Mouse (Mus musculus) E14TG2a.4 (cell line): ENCODE results near the gene Fam122a.

ENCODE experiments used
- H3K27me3 ChIP-seq: 2 replicates; pipeline ENCODE4 v1.6.1; 2014; ENCODE audit warnings: low read length, control low read depth; ENCODE audit not compliant: insufficient read depth
- H3K36me3 ChIP-seq: 2 replicates; pipeline ENCODE4 v1.6.1; 2014; ENCODE audit warnings: low read length, control low read depth; ENCODE audit not compliant: insufficient read depth
- H3K4me1 ChIP-seq: replicated peaks from 2 replicates; pipeline ENCODE4 v1.6.1; 2014; ENCODE audit warnings: low read depth, low read length, control low read depth
- H3K4me3 ChIP-seq: replicated peaks from 2 replicates; pipeline ENCODE4 v1.5.1; 2014; ENCODE audit warnings: mild to moderate bottlenecking, low read length
- H3K9me3 ChIP-seq: 2 replicates; pipeline ENCODE4 v1.6.1; 2014; ENCODE audit warnings: low read length, control low read depth
- CTCF ChIP-seq: conservative IDR thresholded peaks from 2 replicates; pipeline ENCODE4 v1.5.1; 2014; ENCODE audit warnings: low read length
- NANOG ChIP-seq: IDR thresholded peaks from 2 replicates; pipeline ENCODE4 v1.6.1; 2014; ENCODE audit warnings: borderline replicate concordance, low read length, mixed read lengths
- POU5F1 ChIP-seq: IDR thresholded peaks from 2 replicates; pipeline ENCODE4 v1.6.1; 2014; ENCODE audit warnings: low read length, borderline replicate concordance

Gene Fam122a

DNA sequence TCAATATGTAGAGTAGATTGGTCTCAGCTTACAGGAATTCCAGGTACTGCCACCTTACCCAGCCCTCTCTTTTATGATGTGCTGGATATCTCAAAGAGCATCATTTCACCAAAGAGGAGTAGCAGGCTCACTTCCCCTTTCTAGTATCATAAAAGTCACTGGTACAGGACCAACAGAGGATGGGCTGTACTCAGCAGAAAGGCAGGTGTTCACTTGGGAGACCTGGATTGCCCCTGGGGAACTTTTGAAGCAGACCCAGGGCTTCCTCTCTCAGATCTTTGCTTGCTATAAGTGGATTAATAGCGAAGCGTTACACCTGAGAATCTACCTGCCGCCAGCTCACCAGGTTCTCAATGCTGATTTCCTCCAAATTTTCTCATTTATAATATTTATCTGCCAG lies 49.1 kb downstream of the Fam122a start:
- no peaks in the 10 kb centered on the region for H3K27me3 ChIP-seq
- H3K4me3 ChIP-seq = no peak overlapping the region
- TF ChIP-seq NANOG (no peak), POU5F1 (no peak), CTCF (no peak)
- H3K9me3 ChIP-seq = no peaks in the 10 kb centered on the region
- no peaks in the 10 kb centered on the region for H3K4me1 ChIP-seq
- H3K36me3 ChIP-seq = no peaks in the 10 kb centered on the region

DNA sequence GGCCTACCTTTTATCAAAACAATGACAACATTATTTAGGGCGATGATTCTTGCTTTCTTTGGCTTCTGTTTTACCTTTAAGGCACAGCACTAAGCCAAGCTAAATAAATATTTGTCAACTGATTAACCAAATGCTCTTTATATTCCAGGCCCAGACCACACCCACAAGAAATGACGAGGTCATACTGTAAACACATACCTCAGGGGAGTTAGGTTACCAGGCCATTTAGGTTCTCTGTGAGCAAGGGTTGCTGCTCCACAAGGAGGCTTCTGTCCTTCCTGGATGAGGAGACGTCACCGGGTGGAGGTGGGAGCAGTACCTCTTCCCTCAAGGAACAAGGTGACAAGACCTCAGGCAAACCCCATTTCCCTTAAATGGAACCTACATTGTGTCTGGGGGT lies 49.9 kb downstream of the Fam122a start:
- Histone ChIP-seq H3K36me3 (no peaks in the 10 kb centered on the region), H3K4me1 (no peaks in the 10 kb centered on the region), H3K27me3 (no peaks in the 10 kb centered on the region), H3K9me3 (no peaks in the 10 kb centered on the region), H3K4me3 (no peak overlapping the region)
- TF ChIP-seq NANOG = no peak
- TF ChIP-seq CTCF = no peak
- no peak for TF ChIP-seq POU5F1

DNA sequence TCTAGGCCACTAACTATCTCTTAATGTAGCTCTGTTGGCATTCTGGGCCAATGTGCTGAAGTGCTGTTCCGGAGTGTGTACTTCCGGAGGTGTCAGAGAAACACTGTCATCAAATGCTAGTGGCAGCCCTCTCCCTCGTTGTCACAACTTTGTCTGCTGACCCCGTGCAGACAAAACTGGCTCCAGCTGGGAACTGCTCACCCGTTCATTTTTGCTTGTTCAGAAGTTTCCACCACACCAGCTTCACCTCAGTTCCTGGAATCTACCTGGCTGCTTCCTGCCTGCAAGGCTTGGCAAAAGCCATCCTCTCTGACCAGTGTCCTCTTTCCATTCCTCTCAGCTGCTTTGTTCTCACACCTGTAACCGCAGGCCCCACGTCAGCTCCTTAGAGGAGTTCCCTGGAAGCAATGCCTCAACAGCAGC lies 50.4 kb downstream of the Fam122a start:
- TF ChIP-seq NANOG = no peak
- TF ChIP-seq CTCF = no peak
- TF ChIP-seq POU5F1 = no peak
- H3K36me3 ChIP-seq = no peaks in the 10 kb centered on the region
- H3K4me1 ChIP-seq = no peaks in the 10 kb centered on the region
- H3K4me3 ChIP-seq = no peak overlapping the region
- no peaks in the 10 kb centered on the region for H3K27me3 ChIP-seq
- no peaks in the 10 kb centered on the region for H3K9me3 ChIP-seq
